Mouse (Mus musculus) lung, postnatal 0 days (tissue): Measurements from ENCODE around the gene Gm3594. TPM values are rescaled to one million over a fixed set of nuclear protein-coding genes. Genes with fewer than 3 reads are reported as not detected.
"Not testable (repeated sequence)": the region's sequence is repeated elsewhere in the genome, so short reads cannot be mapped to it uniquely, and the experiment has no call there.

Experiments
- ATAC-seq: fragments of 200-750 bp; cut with Nextera tagmentation; 2 replicates; pipeline ENCODE4 v1.8.0; 2017; ENCODE audit warnings: moderate library complexity
- DNase-seq: peaks from one replicate; pipeline ENCODE4 v3.0.0-alpha.2; 2016; ENCODE audit warnings: low spot score
- H3K27ac ChIP-seq: fragments of 300-500 bp; sonication (generic); 2 replicates; pipeline ENCODE4 v1.5.1; 2014; ENCODE audit warnings: antibody characterized with exemption, mild to moderate bottlenecking, low read length, mixed read lengths
- H3K27me3 ChIP-seq: fragments of 300-500 bp; sonication (generic); replicated peaks from 2 replicates; pipeline ENCODE4 v1.6.1; 2014; ENCODE audit warnings: low read length, mixed read lengths; ENCODE audit not compliant: insufficient read depth
- H3K36me3 ChIP-seq: fragments of 300-500 bp; sonication (generic); 2 replicates; pipeline ENCODE4 v1.6.1; 2014; ENCODE audit warnings: low read length, mixed read lengths; ENCODE audit not compliant: insufficient read depth
- H3K4me1 ChIP-seq: fragments of 300-500 bp; sonication (generic); 2 replicates; pipeline ENCODE4 v1.6.1; 2014; ENCODE audit warnings: antibody characterized with exemption, low read depth, low read length, mixed read lengths; ENCODE audit not compliant: insufficient read depth
- H3K4me2 ChIP-seq: fragments of 300-500 bp; sonication (generic); replicated peaks from 2 replicates; pipeline ENCODE4 v1.6.1; 2014; ENCODE audit warnings: low read depth, mild to moderate bottlenecking, low read length, moderate library complexity, mixed read lengths
- H3K4me3 ChIP-seq: fragments of 300-500 bp; sonication (generic); 2 replicates; pipeline ENCODE4 v1.5.1; 2014; ENCODE audit warnings: low read depth, low read length
- H3K9ac ChIP-seq: fragments of 300-500 bp; sonication (generic); replicated peaks from 2 replicates; pipeline ENCODE4 v1.6.1; 2014; ENCODE audit warnings: low read depth, mild to moderate bottlenecking
- H3K9me3 ChIP-seq: fragments of 300-500 bp; sonication (generic); 2 replicates; pipeline ENCODE4 v1.6.1; 2016; ENCODE audit warnings: low read length, mixed read lengths
- WGBS: fragments of 180-500 bp; shearing (Covaris S2); extraction: QIAGEN DNeasy Blood & Tissue Kit; methylation state at CpG from one replicate; pipeline ENCODE4 v1.1.7; 2014; 5-methylcytosine and 5-hydroxymethylcytosine counted together
- polyA plus RNA-seq: library from polyadenylated mRNA; unstranded; fragments of >200 nt; fragmentation: Nextera tagmentation; extraction: Ambion mirVana; gene quantifications from 2 replicates; pipeline ENCODE4 v1.2.1, GENCODE M21; 2015

Gene Gm3594
- not detected in 2 replicates for polyA plus RNA-seq

DNA sequence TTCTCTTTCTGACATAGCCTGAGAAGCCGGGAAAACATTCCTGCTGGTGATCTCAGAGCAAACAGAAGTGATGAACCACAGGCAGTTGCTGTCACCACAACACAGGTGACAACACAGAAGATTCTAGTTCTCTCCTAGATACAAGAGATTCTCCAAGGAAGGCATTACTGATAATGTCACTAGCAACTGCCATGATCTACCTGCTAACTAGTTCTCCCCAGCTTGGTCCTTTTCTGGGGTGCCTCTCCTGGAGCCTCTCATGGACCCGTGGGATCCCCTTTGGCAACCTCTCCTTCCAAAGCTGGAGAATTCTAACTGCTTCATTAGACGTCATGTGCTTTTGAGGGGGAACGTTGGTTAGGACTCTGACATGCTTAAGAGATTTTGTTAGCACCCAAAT, at the start of gene Gm3594:
TSS of gene Gm3594 (minus strand) at position 101 of the 400 bp plus-strand sequence.
- H3K4me3 ChIP-seq, DNase-seq, H3K4me1 ChIP-seq, H3K9me3 ChIP-seq, H3K9ac ChIP-seq, H3K4me2 ChIP-seq, ATAC-seq, H3K27ac ChIP-seq, H3K27me3 ChIP-seq, H3K36me3 ChIP-seq: not testable (repeated sequence)
- WGBS = no CpG with 5 or more reads among the region's 4 CpGs

DNA sequence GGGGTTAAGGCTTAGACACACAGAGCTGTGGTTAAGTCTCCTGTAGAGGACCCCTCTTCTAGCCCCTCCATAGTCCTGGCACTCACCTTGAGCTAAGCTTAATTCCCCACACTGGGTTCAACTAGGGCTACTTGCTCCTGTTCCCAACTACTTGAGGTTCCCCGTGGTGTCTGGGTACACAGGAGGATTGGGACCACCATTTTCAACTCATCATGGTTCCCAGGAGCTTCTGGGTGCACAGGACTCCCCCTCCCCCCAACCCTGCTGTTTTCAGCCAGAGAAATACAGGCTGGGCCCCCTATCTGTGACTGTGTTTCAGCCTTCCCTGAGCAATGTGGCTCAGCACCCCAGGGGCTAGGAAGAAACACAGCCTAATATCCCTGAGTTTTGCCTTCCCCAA, 41.9 kb upstream of the Gm3594 start:
- not testable (repeated sequence) for ATAC-seq, H3K27me3 ChIP-seq, H3K9ac ChIP-seq, DNase-seq, H3K4me1 ChIP-seq, H3K36me3 ChIP-seq, H3K4me3 ChIP-seq, H3K9me3 ChIP-seq, H3K27ac ChIP-seq, H3K4me2 ChIP-seq
- WGBS = 26% methylated on average over 1 of the region's 1 CpGs

DNA sequence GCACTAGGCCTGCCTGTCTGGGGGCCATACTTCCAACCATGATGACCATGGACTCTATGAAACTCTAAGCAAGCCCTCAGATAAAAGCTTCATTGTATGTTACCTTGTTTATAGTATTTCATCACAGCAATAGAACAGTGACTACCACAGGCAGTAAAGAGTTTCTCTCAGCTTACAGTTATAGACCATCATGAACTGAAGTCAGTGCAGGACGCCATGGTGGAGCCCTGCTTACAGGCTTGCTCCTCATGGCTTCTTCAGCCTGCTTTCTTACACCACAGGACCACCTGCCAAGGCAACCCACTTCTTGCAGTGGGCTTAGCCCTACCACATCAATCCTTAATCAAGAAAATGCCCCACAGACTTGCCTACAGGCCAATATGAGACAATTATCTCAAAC, 41.1 kb upstream of the Gm3594 start:
- H3K36me3 ChIP-seq, H3K4me1 ChIP-seq, H3K4me3 ChIP-seq, H3K27ac ChIP-seq, H3K27me3 ChIP-seq, H3K9ac ChIP-seq, DNase-seq, H3K4me2 ChIP-seq, ATAC-seq, H3K9me3 ChIP-seq: not testable (repeated sequence)
- WGBS = no CpG with 5 or more reads among the region's 1 CpGs

DNA sequence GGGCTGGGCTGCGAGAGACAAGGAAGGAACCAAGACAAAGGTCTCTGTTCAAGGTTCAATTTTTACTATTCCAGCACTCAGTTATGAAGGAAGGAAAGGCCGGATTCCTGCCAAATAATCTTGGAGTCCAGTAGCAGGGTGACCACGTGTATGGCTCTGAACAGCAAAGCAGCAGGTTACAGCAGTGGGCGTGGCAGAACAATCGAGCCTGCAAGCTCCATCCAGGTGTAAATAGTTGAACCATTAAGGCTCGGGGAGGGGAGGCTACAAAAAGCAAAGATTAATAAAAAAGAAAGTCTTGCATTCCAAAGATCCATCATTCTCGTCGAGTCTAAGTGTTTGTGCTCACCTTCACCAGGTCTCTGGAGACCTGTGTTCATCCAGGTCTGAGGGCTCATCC, 37.7 kb upstream of the Gm3594 start:
- DNase-seq = peak; percentile 3
- WGBS = 68% methylated on average over 7 of the region's 8 CpGs
- not testable (repeated sequence) for H3K9ac ChIP-seq, H3K4me2 ChIP-seq, H3K4me3 ChIP-seq, H3K4me1 ChIP-seq, H3K36me3 ChIP-seq, H3K9me3 ChIP-seq, H3K27ac ChIP-seq, H3K27me3 ChIP-seq, ATAC-seq

DNA sequence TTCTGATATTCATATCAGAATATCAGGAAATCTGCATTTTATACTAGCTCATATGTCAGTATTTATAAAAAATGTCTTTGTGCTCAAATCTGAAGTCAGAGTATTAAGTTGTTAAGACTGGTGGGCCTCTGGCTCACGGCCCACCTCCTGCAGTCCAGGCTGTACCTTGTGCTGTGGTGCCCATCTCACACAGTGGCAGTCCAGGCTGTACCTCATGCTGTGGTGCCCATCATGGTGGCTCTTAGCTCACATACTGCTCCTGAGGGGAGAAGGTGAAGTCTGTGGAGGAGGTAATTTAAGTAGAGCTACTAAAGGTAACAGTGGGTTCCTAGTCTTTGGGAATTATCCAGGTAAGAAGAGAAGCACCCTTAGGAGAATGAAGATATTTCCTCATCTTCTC, 27.4 kb upstream of the Gm3594 start:
- H3K4me2 ChIP-seq, ATAC-seq, H3K9ac ChIP-seq, DNase-seq, H3K4me1 ChIP-seq, H3K9me3 ChIP-seq, H3K4me3 ChIP-seq, H3K27me3 ChIP-seq, H3K36me3 ChIP-seq, H3K27ac ChIP-seq: not testable (repeated sequence)
- WGBS = 65% methylated on average over 1 of the region's 1 CpGs

DNA sequence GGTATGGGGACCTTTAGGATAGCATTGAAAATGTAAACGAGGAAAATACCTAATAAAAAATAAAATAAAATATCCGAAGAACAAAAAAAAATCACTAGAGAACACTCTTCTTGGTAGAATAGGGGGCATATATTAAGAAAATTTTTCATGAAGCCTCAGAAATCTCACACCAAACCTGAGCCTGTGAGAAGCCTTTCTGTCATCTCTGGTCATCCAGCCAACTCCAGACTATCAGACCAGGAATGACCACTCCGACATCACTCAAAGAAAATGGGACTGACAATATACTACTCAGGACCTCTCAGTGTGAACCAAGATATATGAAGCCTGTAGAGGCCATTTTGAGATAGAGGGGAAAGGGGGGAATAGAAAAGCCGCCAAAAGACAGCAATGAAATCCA, 3.6 kb downstream of the Gm3594 start:
- not testable (repeated sequence) for H3K9me3 ChIP-seq, DNase-seq, H3K4me1 ChIP-seq, ATAC-seq, H3K4me2 ChIP-seq, H3K4me3 ChIP-seq, H3K9ac ChIP-seq, H3K27ac ChIP-seq, H3K36me3 ChIP-seq, H3K27me3 ChIP-seq
- WGBS = no CpG with 5 or more reads among the region's 4 CpGs

DNA sequence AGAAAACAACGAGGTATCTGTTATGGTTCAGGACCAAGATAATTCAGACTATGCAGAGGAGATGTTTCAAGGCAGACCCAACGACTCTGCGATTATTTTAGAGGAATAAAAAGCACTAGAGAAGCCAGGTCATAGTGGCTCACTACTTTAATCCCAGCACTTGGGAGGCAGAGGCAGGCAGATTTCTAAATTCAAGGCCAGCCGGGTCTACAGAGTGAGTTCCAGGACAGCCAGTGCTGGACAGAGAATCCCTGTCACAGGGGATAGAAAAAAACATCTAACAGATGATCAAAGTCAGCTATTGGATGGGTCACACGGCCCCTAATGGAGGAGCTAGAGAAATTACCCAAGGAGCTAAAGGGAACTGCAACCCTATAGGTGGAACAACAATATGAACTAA, 4.2 kb downstream of the Gm3594 start:
- H3K27ac ChIP-seq, H3K4me2 ChIP-seq, DNase-seq, H3K9me3 ChIP-seq, H3K4me3 ChIP-seq, H3K27me3 ChIP-seq, ATAC-seq, H3K36me3 ChIP-seq, H3K9ac ChIP-seq, H3K4me1 ChIP-seq: not testable (repeated sequence)
- 44% methylated on average over 1 of the region's 5 CpGs for WGBS

DNA sequence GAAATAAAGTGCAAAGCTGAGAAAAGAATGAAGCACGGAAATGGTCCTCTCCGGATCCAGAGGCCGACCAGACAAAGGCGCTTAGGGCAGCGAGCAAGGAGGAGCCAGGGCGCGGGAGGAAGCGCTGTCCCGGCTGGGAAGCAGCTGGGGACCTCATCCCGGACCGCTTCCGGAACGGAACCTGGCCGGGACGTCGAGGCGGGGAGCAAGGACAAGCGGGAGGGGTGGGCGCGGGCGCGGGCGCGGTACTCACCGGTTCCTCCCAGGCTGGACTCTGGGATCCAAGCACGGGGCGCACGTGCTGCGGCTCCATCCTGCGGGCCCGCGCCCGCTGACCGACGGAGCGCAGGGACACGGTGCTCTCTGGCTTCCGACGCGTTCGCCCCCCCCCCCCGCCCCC, 17.6 kb downstream of the Gm3594 start:
- not testable (repeated sequence) for ATAC-seq, H3K9me3 ChIP-seq, H3K4me1 ChIP-seq, H3K4me3 ChIP-seq, DNase-seq, H3K27me3 ChIP-seq, H3K9ac ChIP-seq, H3K4me2 ChIP-seq, H3K27ac ChIP-seq, H3K36me3 ChIP-seq
- WGBS = 6% methylated on average over 5 of the region's 42 CpGs

DNA sequence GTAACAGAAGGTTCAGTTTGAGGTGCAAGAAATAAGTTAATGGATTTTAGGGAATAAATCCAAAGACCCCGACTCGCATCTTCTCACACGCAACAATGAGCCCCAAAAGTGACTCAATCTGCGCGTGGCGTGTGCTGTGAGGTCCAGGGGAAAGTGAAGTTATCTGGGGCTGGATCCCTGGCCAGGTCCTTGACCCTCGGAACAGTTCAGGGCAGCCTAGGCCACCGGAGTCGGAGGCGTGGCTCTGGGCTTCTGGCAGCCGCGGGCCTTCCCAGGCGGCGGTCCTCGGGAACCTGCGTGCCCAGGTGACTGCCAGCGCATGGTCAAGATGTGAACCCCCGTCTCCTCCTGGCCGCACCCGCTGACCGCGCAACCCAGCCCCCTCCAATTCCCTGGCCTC, 18.1 kb downstream of the Gm3594 start:
- H3K27me3 ChIP-seq, H3K9ac ChIP-seq, DNase-seq, H3K27ac ChIP-seq, ATAC-seq, H3K4me3 ChIP-seq, H3K4me1 ChIP-seq, H3K9me3 ChIP-seq, H3K36me3 ChIP-seq, H3K4me2 ChIP-seq: not testable (repeated sequence)
- WGBS = 22% methylated on average over 22 of the region's 22 CpGs

DNA sequence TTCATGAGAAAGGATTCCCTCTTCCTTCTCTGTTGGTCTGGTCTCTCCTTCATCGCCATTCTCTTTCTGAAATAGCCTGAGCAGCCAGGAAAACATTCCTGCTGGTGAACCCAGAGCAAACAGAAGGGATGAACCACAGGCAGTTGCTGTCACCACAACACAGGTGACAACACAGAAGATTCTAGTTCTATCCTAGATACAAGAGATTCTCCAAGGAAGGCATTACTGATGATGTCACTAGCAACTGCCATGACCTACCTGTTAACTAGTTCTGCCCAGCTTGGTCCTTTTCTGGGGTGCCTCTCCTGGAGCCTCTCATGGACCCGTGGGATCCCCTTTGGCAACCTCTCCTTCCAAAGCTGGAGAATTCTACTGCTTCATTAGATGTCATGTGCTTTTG, 32.0 kb downstream of the Gm3594 start, which contains the start of gene Gm3591:
TSS of gene Gm3591 (minus strand) at position 101 of the 400 bp plus-strand sequence.
- not testable (repeated sequence) for H3K4me1 ChIP-seq, H3K4me2 ChIP-seq, H3K27ac ChIP-seq, DNase-seq, H3K9ac ChIP-seq, H3K36me3 ChIP-seq, H3K27me3 ChIP-seq, H3K4me3 ChIP-seq, ATAC-seq, H3K9me3 ChIP-seq
- WGBS = no CpG with 5 or more reads among the region's 2 CpGs
